Mouse (Mus musculus) embryo, embryonic 11.5 days (tissue): Measurements from ENCODE around the gene D130043K22Rik.

Experiments
- DNase-seq: peaks from one replicate; pipeline ENCODE4 v3.0.0-alpha.2; 2012; ENCODE audit warnings: low read depth, low spot score

The D130043K22Rik gene

GRCm38 (mm10) chr13:24844983-24845955, at the start of gene D130043K22Rik:
TSS of gene D130043K22Rik (plus strand) at chr13:24845135.
- DNase-seq = peak; percentile 26

GRCm38 (mm10) chr13:24798686-24799085, 46.2 kb upstream of the D130043K22Rik start:
- DNase-seq = no peak

GRCm38 (mm10) chr13:24799378-24799777, 45.6 kb upstream of the D130043K22Rik start:
- no peak for DNase-seq

GRCm38 (mm10) chr13:24799925-24800673, 44.8 kb upstream of the D130043K22Rik start:
- DNase-seq = no peak

- DNase-seq = peak; percentile 94
These were observed 44.1 kb upstream of the D130043K22Rik start for GRCm38 (mm10) chr13:24800674-24801307.

GRCm38 (mm10) chr13:24801308-24801921, 43.5 kb upstream of the D130043K22Rik start, which contains the start of gene BC005537:
TSS of gene BC005537 (plus strand) at chr13:24801657.
- DNase-seq = no peak

GRCm38 (mm10) chr13:24802131-24802691, 42.7 kb upstream of the D130043K22Rik start:
- DNase-seq = no peak

GRCm38 (mm10) chr13:24803196-24803595, 41.7 kb upstream of the D130043K22Rik start:
- no peak for DNase-seq

GRCm38 (mm10) chr13:24806079-24806478, 38.9 kb upstream of the D130043K22Rik start:
- no peak for DNase-seq

- DNase-seq = no peak
These were observed 32.4 kb upstream of the D130043K22Rik start for GRCm38 (mm10) chr13:24812521-24812920.

GRCm38 (mm10) chr13:24814616-24815015, 30.3 kb upstream of the D130043K22Rik start:
- no peak for DNase-seq

- no peak for DNase-seq
These were observed 28.5 kb upstream of the D130043K22Rik start for GRCm38 (mm10) chr13:24816125-24817092.

GRCm38 (mm10) chr13:24819931-24820330, 25.0 kb upstream of the D130043K22Rik start:
- no peak for DNase-seq

GRCm38 (mm10) chr13:24822663-24823343, 22.1 kb upstream of the D130043K22Rik start:
- DNase-seq = no peak

GRCm38 (mm10) chr13:24824647-24825046, 20.3 kb upstream of the D130043K22Rik start:
- DNase-seq = no peak

GRCm38 (mm10) chr13:24825587-24825986, 19.3 kb upstream of the D130043K22Rik start:
- no peak for DNase-seq

- DNase-seq = no peak
These were observed 18.8 kb upstream of the D130043K22Rik start for GRCm38 (mm10) chr13:24826116-24826515.

- DNase-seq = no peak
These were observed 14.1 kb upstream of the D130043K22Rik start for GRCm38 (mm10) chr13:24830756-24831352.
